Mouse (Mus musculus) heart, adult 11 months (tissue): ENCODE measurements around the gene Gm8947.
"Not testable (repeated sequence)": the region's sequence is repeated elsewhere in the genome, so short reads cannot be mapped to it uniquely, and the experiment has no call there.

Experiments used
- DNase-seq: peaks from one replicate; pipeline ENCODE4 v3.0.0; 2022

Gm8947 gene

DNA sequence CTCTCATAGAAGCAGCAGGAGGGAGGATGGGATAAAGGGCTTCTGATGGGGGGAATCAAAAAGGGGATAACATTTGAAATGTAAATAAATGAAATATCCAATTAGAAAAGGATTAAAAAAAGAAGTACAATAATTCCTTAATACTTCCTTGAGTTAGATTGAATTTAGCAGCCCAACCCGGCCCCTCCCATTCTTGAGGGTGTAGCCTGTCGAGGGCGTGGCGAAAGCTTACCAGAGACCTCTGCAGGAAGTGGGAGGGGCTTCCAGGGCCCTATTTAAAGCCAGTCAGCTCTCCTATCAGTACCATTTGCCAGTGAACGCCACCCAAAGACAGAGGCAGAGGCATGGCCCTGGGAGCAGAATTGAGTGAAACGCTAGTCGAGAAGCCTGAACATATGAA is 9.9 kb upstream of the Gm8947 start, which contains the start of gene Gm47985:
TSS of gene Gm47985 (plus strand) at position 272 of the 400 bp plus-strand sequence.
- not testable (repeated sequence) for DNase-seq

DNA sequence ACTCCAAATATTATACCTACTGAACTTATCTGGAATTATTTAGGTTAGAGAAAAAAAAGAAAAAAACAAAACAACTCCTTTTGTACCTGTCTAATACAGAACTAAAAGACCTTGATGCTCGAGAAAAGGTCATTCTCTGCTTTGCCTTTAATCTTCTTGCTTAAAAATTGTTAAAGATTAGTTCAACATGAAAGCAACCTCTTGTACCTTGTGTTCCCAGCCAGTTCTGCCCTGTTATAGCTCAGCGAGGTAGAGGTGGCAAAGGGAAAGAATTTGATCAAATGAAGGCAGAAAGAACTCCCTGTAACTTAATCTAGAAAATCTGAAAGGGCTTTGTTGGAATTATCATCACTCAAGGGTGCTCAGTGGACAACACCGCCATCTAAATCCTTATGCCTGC is 6.0 kb upstream of the Gm8947 start:
- peak; percentile 44 for DNase-seq

DNA sequence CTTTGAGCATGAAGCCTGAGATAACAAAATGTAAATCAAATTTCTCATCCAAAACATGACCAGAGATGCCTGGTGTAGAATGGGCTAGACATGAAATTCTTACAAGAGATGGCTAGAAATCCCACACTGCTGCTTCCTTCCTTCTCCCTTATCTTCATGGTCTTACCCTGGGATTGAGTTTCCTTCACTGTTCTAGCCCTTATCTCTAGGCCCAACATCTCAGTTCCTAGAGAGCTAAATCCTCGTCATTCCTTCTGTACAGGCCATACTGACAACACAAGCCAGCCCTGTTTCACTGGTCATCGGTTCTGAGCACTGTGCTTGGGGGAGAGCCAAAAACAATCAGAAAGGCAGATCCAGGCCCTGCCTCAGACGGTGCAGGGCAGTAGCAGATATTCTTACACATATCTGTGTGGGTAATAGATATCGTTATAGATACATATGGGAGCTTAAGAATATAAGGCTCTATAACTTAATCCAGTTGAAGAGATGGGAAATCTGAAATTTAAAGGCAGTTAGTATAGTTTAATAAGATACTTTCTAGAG is 5.2 kb upstream of the Gm8947 start:
- peak; percentile 16 for DNase-seq

DNA sequence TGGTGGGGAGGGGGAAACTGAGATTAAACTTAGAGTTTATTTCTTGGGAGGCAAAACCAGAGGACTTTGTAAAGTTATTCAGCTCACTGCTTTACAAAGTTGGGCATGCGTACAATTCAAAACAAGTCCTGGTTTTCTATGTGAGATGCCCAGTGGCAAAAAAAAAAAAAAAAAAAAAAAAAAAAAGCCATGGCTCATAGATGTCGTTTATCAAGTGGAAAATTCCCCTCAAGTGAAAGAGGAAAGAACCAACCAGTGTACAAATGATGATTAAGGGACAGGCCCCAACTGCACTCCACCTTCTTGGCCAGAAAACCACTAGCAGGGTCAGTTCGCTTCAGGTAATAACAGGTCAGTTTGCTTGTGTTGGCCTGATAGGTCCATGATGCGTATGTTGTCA is 3.7 kb upstream of the Gm8947 start:
- DNase-seq = no peak

DNA sequence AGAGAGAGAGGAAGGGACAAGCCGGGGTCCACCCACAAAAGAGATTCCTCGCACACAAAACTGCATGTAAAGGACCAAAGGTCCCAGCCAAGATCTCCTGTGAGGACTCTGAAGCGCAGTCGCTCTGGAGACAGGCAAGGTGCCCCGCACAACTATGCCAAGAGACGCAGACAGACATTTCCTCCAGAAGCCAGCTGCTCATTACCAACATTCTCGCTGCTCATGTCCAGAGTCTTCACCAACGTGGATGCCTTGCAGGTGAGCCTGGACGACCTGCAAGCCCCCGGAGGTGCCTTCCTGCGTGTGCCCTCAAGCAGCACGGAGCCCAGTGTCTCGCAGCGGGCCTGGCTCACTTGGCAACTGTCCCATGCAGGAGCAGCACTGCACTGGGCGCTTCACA is 563 bp downstream of the Gm8947 start:
- DNase-seq = peak; percentile 85

DNA sequence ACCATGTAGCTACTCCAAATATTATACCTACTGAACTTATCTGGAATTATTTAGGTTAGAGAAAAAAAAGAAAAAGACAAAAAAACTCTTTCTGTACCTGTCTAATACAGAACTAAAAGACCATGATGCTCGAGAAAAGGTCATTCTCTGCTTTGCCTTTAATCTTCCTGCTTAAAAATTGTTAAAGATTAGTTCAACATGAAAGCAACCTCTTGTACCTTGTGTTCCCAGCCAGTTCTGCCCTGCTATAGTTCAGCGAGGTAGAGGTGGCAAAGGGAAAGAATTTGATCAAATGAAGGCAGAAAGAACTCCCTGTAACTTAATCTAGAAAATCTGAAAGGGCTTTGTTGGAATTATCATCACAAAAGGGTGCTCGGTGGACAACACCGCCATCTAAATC is 3.8 kb downstream of the Gm8947 start:
- DNase-seq = not testable (repeated sequence)

DNA sequence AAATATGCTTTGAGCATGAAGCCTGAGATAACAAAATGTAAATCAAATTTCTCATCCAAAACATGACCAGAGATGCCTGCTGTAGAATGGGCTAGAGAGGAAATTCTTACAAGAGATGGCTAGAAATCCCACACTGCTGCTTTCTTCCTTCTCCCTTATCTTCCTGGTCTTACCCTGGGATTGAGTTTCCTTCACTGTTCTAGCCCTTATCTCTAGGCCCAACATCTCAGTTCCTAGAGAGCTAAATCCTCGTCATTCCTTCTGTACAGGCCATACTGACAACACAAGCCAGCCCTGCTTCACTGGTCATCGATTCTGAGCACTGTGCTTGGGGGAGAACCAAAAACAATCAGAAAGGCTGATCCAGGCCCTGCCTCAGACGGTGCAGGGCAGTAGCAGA is 4.5 kb downstream of the Gm8947 start:
- DNase-seq = not testable (repeated sequence)

DNA sequence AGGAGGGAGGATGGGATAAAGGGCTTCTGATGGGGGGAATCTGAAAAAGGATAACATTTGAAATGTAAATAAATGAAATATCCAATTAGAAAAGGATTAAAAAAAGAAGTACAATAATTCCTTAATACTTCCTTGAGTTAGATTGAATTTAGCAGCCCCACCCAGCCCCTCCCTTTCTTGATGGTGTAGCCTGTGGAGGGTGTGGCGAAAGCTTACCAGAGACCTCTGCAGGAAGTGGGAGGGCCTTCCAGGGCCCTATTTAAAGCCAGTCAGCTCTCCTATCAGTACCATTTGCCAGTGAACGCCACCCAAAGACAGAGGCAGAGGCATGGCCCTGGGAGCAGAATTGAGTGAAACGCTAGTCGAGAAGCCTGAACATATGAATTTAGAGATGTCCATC is 5.9 kb downstream of the Gm8947 start, which contains the start of gene Gm47995:
TSS of gene Gm47995 (plus strand) at position 329 of the 400 bp plus-strand sequence.
- DNase-seq = not testable (repeated sequence)

DNA sequence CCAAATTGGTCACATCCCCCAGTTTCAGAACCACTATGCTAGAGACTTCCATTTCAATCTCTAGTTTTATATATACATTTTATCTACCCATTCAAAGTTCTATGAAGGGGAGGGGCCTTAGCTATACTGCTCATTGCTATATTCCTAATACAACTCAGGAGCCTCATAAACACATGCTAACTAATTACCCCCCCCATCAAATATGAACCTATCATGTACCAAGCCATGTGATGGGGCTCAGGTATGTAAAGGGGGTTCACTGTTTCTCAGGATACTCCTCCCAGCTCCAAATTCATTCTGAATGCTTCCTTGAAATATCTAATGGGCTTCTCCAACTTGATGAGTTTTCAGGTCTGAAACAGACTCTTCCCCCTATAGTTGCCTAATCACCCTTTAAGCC is 8.4 kb downstream of the Gm8947 start:
- DNase-seq = not testable (repeated sequence)

DNA sequence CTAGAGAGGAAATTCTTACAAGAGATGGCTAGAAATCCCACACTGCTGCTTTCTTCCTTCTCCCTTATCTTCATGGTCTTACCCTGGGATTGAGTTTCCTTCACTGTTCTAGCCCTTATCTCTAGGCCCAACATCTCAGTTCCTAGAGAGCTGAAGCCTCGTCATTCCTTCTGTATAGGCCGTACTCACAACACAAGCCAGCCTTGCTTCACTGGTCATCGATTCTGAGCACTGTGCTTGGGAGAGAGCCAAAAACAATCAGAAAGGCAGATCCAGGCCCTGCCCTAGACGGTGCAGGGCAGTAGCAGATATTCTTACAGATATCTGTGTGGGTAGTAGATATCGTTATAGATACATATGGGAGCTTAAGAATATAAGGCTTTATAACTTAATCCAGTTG is 10.6 kb downstream of the Gm8947 start:
- not testable (repeated sequence) for DNase-seq

DNA sequence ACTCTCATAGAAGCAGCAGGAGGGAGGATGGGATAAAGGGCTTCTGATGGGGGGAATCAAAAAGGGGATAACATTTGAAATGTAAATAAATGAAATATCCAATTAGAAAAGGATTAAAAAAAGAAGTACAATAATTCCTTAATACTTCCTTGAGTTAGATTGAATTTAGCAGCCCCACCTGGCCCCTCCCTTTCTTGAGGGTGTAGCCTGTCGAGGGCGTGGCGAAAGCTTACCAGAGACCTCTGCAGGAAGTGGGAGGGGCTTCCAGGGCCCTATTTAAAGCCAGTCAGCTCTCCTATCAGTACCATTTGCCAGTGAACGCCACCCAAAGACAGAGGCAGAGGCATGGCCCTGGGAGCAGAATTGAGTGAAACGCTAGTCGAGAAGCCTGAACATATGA is 11.6 kb downstream of the Gm8947 start, which contains the start of gene 3110040M04Rik:
TSS of gene 3110040M04Rik (plus strand) at position 304 of the 400 bp plus-strand sequence.
- DNase-seq = not testable (repeated sequence)

DNA sequence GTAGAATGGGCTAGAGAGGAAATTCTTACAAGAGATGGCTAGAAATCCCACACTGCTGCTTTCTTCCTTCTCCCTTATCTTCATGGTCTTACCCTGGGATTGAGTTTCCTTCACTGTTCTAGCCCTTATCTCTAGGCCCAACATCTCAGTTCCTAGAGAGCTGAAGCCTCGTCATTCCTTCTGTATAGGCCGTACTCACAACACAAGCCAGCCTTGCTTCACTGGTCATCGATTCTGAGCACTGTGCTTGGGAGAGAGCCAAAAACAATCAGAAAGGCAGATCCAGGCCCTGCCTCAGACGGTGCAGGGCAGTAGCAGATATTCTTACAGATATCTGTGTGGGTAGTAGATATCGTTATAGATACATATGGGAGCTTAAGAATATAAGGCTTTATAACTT is 16.3 kb downstream of the Gm8947 start:
- peak; percentile 17 for DNase-seq

DNA sequence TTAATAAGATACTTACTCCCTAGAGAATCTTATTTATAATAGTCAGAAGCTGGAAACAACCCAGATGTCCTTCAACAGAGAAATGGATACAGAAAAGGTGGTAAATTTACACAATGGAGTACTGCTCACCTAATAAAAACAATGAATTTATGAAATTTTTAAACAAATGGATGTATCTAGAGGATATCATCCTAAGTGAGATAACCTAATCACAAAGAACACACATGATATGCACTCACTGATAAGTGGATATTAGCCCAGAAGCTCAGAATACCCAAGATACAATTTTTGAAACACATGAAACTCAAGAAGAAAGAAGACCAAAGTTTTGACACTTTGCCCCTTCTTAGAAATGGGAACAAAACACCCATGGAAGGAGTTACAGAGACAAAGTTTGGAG is 16.8 kb downstream of the Gm8947 start:
- DNase-seq = not testable (repeated sequence)

DNA sequence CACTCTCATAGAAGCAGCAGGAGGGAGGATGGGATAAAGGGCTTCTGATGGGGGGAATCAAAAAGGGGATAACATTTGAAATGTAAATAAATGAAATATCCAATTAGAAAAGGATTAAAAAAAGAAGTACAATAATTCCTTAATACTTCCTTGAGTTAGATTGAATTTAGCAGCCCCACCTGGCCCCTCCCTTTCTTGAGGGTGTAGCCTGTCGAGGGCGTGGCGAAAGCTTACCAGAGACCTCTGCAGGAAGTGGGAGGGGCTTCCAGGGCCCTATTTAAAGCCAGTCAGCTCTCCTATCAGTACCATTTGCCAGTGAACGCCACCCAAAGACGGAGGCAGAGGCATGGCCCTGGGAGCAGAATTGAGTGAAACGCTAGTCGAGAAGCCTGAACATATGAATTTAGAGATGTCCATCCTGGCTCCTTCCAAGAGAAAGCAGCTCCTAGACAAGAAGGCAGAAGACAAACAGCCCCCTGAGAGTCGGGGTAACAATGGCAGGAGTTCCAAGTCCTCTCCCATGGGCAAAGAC is 17.7 kb downstream of the Gm8947 start, which contains the start of gene Gm47996:
TSS of gene Gm47996 (plus strand) at position 308 of the 532 bp plus-strand sequence.
- peak; percentile 90 for DNase-seq

DNA sequence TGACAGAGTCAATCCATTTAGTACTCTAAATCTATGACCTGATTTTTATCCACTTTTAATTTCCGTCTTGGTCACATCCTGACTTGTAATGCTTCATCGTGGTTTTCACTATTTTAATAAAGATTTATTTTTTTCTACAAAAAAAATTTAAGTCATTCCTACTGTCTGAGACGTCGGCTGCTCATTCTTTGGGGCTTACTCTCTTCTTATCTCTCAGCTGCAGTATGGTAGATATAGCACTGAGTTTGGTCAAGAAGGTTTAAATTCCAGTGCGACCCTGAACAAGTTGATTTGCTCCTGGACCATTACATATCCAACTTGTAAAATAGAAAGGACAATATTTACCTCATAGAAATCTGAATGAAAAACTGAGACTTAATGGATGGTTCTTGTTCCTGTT is 19.5 kb downstream of the Gm8947 start:
- DNase-seq = not testable (repeated sequence)

DNA sequence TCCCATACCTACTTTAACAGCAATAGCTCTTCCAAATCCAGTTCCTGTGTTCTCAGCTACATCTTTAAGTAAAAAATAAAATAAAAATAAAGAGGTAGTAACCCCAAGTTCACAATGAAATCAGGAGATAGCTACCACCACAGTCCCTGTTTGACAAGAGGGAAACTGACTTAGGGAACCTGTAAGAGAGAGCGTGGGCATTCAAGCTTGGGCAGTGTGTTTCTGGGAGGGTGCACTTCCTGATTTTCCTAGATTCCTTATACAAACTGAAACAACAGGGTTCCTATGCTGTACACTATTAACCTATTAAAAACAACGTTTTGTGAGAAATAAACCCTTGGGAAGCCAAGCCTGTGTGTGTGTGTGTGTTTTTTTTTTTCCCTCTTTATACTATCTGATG is 22.7 kb downstream of the Gm8947 start:
- peak; percentile 43 for DNase-seq

DNA sequence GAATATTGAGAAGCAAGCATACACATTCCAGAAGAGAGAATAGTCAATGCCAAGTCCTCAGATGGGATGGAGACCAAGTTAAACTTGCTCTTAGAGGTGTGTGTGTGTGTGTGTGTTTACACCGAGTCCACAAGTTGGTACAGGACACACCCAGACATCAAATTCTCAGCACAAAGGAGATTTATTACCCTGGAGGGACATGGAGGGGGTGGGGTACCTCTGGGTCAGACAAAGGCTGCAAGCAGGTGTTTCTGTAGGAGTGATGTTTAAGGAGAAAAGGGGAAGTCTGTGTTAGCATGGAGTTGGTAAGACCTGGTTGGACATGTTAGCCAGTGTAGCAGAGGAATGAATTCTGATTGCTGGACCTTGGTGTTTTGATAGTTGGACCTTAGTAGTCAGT is 23.8 kb downstream of the Gm8947 start:
- DNase-seq = peak; percentile 58

DNA sequence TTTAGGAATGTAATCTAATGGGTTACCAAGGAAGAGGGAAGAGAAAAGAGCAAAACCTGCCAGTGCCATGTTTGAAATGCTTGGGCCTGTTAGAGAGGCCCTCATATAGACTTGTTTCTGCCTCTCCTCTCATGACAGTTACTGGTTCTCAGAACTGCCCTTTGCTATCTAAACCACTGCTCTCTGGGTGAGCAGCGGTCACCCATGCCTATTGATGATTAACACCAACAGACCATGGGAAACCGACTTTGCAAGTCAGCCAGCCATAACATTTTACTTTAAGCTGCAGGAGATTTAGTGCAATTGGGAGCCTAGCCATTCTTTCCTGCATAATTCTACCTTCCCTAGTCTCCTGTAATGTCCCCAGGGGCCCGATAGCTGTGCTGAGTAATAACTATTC is 24.2 kb downstream of the Gm8947 start:
- DNase-seq = peak; percentile 54

DNA sequence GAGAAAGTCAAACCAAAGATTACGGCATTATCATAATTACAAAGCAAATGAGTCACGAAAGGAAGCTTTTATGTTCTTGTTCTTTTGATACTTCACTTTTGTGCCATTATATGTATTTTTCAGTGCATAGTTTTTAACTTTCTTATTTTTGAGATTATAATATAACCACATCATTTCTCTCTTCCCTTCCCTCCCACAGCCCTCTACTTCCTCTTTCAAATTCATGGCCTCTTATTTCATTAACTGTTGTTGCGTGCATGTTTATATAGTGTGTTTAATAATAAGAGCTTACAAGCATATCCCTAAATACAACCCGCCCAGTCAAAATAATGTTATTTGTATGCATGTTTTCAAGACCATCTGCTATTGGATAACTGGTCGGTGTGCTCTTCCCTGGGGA is 26.9 kb downstream of the Gm8947 start:
- no peak for DNase-seq

DNA sequence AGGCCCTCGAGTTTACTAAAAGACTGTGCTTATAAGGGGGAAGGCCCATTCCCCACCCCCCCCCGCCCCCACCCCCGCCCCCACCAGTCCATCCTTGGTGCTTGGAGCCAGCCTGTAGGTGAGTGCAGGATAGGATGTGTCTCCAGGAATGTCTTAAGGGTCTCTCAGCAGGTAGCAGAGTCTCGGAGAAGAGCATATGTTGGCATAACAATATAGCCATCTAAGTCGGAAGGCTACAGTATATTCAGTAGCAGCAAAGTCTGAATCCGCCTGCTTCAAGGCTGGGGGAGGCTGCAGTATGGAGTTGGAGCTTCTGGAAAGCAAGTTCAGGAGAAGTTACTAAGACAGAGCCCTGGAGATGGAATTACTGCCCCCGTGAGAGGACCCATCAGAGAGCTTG is 27.9 kb downstream of the Gm8947 start:
- DNase-seq = peak; percentile 39

DNA sequence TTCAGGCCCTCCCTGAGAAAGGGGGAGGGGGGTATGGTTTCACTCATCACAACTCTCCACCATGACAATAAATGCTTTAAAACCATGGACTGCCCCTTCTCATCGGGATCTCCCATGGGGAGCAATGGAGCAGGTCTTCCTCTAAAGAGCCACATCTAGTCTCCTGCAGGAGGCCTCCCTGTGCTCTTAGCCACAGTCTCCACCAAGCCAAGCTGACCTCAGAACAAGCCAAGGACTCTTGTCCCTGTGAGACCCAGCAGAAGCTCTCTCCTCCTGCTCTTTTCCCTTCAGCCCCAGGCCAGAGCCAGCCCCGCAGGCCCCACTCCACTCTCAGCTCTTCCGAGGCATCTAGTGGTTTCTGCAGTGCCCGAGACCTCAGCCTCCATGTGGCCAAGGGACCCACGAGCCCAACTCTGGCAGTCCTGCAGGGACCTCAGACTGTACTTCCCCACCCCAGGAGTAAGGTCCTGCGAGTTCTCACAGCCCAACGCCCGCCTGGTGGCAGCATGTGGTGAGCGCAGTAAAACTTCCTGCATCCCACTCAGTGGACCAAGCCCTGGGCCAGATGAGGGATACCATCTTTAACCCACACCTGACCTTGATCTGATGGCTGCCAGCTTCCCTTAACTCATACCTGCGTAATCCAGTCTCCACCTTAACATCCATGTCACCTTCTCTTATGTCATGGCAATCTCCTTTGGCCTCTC is 30.5 kb downstream of the Gm8947 start:
- DNase-seq = peak; percentile 79

DNA sequence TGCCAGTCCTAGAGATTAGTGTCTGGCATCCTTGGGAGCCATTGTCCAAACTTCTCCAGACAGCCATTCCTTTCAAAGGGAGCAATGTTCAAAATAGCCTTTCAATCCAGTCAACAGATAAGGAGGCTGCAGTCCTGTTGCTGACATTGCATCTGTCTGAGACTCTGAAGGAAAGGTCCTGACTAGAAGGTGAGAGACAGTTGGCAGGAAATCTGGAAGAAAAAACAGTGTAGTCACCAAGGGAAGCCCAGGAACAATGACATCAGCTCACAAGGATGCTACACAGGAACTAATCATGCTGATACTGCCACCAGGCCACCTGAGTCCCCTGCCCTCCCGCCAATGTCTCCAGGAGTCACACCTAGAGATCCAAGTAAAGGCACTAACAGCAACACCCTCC is 31.2 kb downstream of the Gm8947 start:
- DNase-seq = peak; percentile 39

DNA sequence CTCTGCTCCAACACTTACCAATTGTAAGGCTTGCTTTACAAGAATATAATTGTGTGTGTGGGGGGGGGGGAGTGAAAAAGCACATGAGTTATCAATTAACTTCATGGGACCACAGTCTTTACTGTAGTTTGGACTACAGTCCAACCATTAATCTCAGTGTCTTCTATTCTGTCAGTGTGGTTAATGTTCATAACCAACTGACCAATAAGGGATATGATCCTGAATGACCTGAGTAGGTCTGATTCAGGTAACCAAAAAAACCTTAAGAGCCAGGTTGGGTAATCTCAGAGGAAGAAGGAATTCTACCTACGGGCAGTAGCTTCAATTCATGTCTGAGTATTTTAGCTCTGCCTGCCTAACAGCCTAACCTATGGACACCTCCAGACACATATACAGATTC is 32.4 kb downstream of the Gm8947 start:
- DNase-seq = no peak

DNA sequence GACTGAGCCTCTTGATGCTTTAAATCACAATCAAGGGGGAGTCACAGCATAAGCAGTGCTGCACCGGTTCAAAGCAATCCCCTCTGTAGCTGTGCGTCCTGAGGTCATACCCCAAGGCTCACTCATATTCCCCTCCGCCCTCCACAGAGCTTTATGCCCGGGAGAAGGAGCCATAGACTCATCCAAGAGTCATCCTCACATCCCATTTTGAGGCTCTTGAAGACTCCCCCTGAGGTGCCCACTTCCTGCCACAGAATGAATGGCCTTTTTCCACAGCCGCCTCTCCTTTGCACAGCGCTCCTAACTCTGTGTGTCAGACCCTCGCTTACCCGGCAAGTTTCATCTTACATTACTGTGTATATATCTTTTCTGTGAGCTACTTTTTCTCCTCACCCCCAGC is 35.3 kb downstream of the Gm8947 start:
- peak; percentile 55 for DNase-seq
